Mouse (Mus musculus) CH12.LX (cell line): ENCODE data around the gene Gm20388. TPM values are rescaled to one million over a fixed set of nuclear protein-coding genes. Genes with fewer than 3 reads are reported as not detected.
A peak's percentile ranks its signal among the peaks of the same experiment; 100 is the strongest.

ENCODE experiments used
- DNase-seq: peaks from one replicate; pipeline ENCODE4 v3.0.0-alpha.2; 2013; ENCODE audit errors: extremely low read depth
- H3K27ac ChIP-seq: 2 replicates; pipeline ENCODE4 v1.5.1; 2012; ENCODE audit warnings: low read depth, mild to moderate bottlenecking, control low read depth, moderate library complexity; ENCODE audit not compliant: insufficient read depth
- H3K27me3 ChIP-seq: replicated peaks from 2 replicates; pipeline ENCODE3; 2012; ENCODE audit warnings: inconsistent platforms
- H3K36me3 ChIP-seq, 2 experiments: replicated peaks in 1 of 2; 2 replicates each; pipeline versions ENCODE3 to v1.6.1; 2012; ENCODE audit warnings: inconsistent platforms in 1 of 2, low read length in 1 of 2, mild to moderate bottlenecking in 1 of 2, mixed read lengths in 1 of 2, moderate library complexity in 1 of 2; ENCODE audit not compliant: control insufficient read depth in 1 of 2, insufficient read depth in 1 of 2
- H3K4me1 ChIP-seq, 2 experiments: 2 replicates each; pipeline ENCODE4 v1.6.1; 2012; ENCODE audit warnings: inconsistent platforms in 1 of 2, moderate library complexity in 1 of 2; ENCODE audit not compliant: insufficient read depth in 2 of 2, control insufficient read depth in 1 of 2
- H3K4me2 ChIP-seq: 2 replicates; pipeline ENCODE4 v1.6.1; 2012; ENCODE audit warnings: low read depth, mild to moderate bottlenecking, control low read depth; ENCODE audit not compliant: poor library complexity, insufficient read depth, severe bottlenecking
- H3K4me3 ChIP-seq, 3 experiments: fragments of 150-350 bp in 1 of 3; sonication (generic) in 1 of 3; replicated peaks in 1 of 3; 2 replicates each; pipeline versions ENCODE3 to v1.5.1; 2011 to 2012; ENCODE audit warnings: low read depth in 2 of 3, low read length in 2 of 3, mild to moderate bottlenecking in 2 of 3, moderate library complexity in 2 of 3, control low read depth in 1 of 3, improper control_type of control experiment in 1 of 3, inconsistent platforms in 1 of 3, mixed read lengths in 1 of 3; ENCODE audit not compliant: poor library complexity in 1 of 3
- H3K79me2 ChIP-seq: replicated peaks from 2 replicates; pipeline ENCODE4 v1.6.1; 2012; ENCODE audit warnings: mild to moderate bottlenecking, moderate library complexity; ENCODE audit not compliant: control insufficient read depth, poor library complexity, insufficient read depth, severe bottlenecking; ENCODE audit errors: extremely low read depth
- H3K9ac ChIP-seq: 2 replicates; pipeline ENCODE4 v1.6.1; 2012; ENCODE audit warnings: low read depth, mild to moderate bottlenecking, control low read depth, moderate library complexity; ENCODE audit not compliant: insufficient read depth
- H3K9me3 ChIP-seq: replicated peaks from 2 replicates; pipeline ENCODE3; 2012; ENCODE audit warnings: low read length, inconsistent platforms, mixed read lengths
- CTCF ChIP-seq, 2 experiments: IDR thresholded peaks in 1 of 2; conservative IDR thresholded peaks in 1 of 2; 2 replicates each; pipeline ENCODE4 v1.5.1; 2011 to 2012; ENCODE audit warnings: low read depth in 2 of 2, low read length in 2 of 2, improper control_type of control experiment in 1 of 2, inconsistent platforms in 1 of 2, mild to moderate bottlenecking in 1 of 2, moderate library complexity in 1 of 2
- E2F4 ChIP-seq: IDR thresholded peaks from 2 replicates; pipeline ENCODE4 v1.6.1; 2011; ENCODE audit warnings: low read depth, low read length, improper control_type of control experiment; ENCODE audit not compliant: insufficient replicate concordance
- ELF1 ChIP-seq: IDR thresholded peaks from 2 replicates; pipeline ENCODE4 v1.6.1; 2014; ENCODE audit warnings: low read depth, mild to moderate bottlenecking, inconsistent platforms, low read length, improper control_type of control experiment
- EP300 ChIP-seq: IDR thresholded peaks from 2 replicates; pipeline ENCODE4 v1.6.1; 2011; ENCODE audit warnings: low read length, improper control_type of control experiment
- GABPA ChIP-seq: IDR thresholded peaks from 2 replicates; pipeline ENCODE4 v1.6.1; 2012; ENCODE audit warnings: low read depth, low read length, improper control_type of control experiment, inconsistent platforms; ENCODE audit not compliant: insufficient replicate concordance
- JUN ChIP-seq: IDR thresholded peaks from 2 replicates; pipeline ENCODE4 v1.6.1; 2011; ENCODE audit warnings: low read depth, mild to moderate bottlenecking, low read length, improper control_type of control experiment, moderate library complexity; ENCODE audit not compliant: insufficient read depth
- JUND ChIP-seq: conservative IDR thresholded peaks from 2 replicates; pipeline ENCODE4 v1.6.1; 2011; ENCODE audit warnings: low read depth, low read length, improper control_type of control experiment
- MAFK ChIP-seq: IDR thresholded peaks from 2 replicates; pipeline ENCODE4 v1.6.1; 2011; ENCODE audit warnings: low read length, improper control_type of control experiment; ENCODE audit not compliant: insufficient replicate concordance
- MAX ChIP-seq: IDR thresholded peaks from 2 replicates; pipeline ENCODE4 v1.6.1; 2011; ENCODE audit warnings: low read length, improper control_type of control experiment
- MAZ ChIP-seq: IDR thresholded peaks from 2 replicates; pipeline ENCODE4 v1.6.1; 2012; ENCODE audit warnings: low read depth, mild to moderate bottlenecking, inconsistent platforms, low read length, improper control_type of control experiment, moderate library complexity
- MEF2A ChIP-seq: IDR thresholded peaks from 2 replicates; pipeline ENCODE4 v1.6.1; 2014; ENCODE audit warnings: low read depth, mild to moderate bottlenecking, inconsistent platforms, low read length, improper control_type of control experiment, borderline replicate concordance
- MYC ChIP-seq: IDR thresholded peaks from 2 replicates; pipeline ENCODE4 v1.6.1; 2011; ENCODE audit warnings: low read depth, mild to moderate bottlenecking, improper control_type of control experiment, low read length
- PAX5 ChIP-seq: IDR thresholded peaks from 2 replicates; pipeline ENCODE4 v1.6.1; 2012; ENCODE audit warnings: low read length, inconsistent platforms, mixed read lengths
- POLR2AphosphoS2 ChIP-seq: IDR thresholded peaks from 2 replicates; pipeline ENCODE4 v1.6.1; 2011; ENCODE audit warnings: low read depth, low read length, improper control_type of control experiment
- RAD21 ChIP-seq: IDR thresholded peaks from 2 replicates; pipeline ENCODE4 v1.6.1; 2011; ENCODE audit warnings: low read depth, mild to moderate bottlenecking, low read length, improper control_type of control experiment, moderate library complexity
- RCOR1 ChIP-seq: conservative IDR thresholded peaks from 2 replicates; pipeline ENCODE4 v1.6.1; 2012; ENCODE audit warnings: low read depth, mild to moderate bottlenecking, inconsistent platforms, low read length, improper control_type of control experiment
- SMC3 ChIP-seq: IDR thresholded peaks from 2 replicates; pipeline ENCODE4 v1.6.1; 2011; ENCODE audit warnings: low read depth, low read length, improper control_type of control experiment
- TBP ChIP-seq: conservative IDR thresholded peaks from 2 replicates; pipeline ENCODE4 v1.6.1; 2011; ENCODE audit warnings: low read depth, low read length, improper control_type of control experiment
- USF1 ChIP-seq: IDR thresholded peaks from 2 replicates; pipeline ENCODE4 v1.6.1; 2014; ENCODE audit warnings: low read depth, mild to moderate bottlenecking, inconsistent platforms, low read length, improper control_type of control experiment
- USF2 ChIP-seq: conservative IDR thresholded peaks from 2 replicates; pipeline ENCODE4 v1.6.1; 2011; ENCODE audit warnings: low read depth, low read length, improper control_type of control experiment
- ZC3H11A ChIP-seq: IDR thresholded peaks from 2 replicates; pipeline ENCODE4 v1.6.1; 2012; ENCODE audit warnings: low read depth, mild to moderate bottlenecking, inconsistent platforms, low read length, improper control_type of control experiment
- dilution Hi-C: fragments of 300-500 bp; cut with MboI; formaldehyde crosslinking; loops from 2 replicates; pipeline ENCODE4 v1.14.3; 2020; ENCODE audit warnings: low sequenced_read_pairs; ENCODE audit not compliant: extremely low pct_unique_long_range_greater_than_20kb, extremely low pct_ligation_motif_present
- in situ Hi-C: fragments of 300-500 bp; cut with MboI; formaldehyde crosslinking; loops from 3 replicates; pipeline ENCODE4 v1.14.3; 2019; ENCODE audit warnings: low sequenced_read_pairs, low pct_ligation_motif_present, low pct_unique_long_range_greater_than_20kb, mixed read lengths
- polyA plus RNA-seq: library from polyadenylated mRNA; unstranded; fragments of >175 nt; gene quantifications from 2 replicates; pipeline ENCODE4 v1.2.1, GENCODE M21; 2012; ENCODE audit warnings: low read depth; ENCODE audit not compliant: insufficient read length
- total RNA-seq, 2 experiments: library from RNA; depleted of rRNA; stranded (reverse); fragments of 300-350 nt in 1 of 2; fragments of >200 nt in 1 of 2; gene quantifications; 2 replicates each; pipeline ENCODE4 v1.2.3; 2012 to 2014

Gm20388 gene
- total and polyA plus RNA-seq, 3 experiments: 14.8 to 26.3 (median 22.2) TPM

GRCm38 (mm10) chr8:122124326-122124725, 2213.7 kb downstream of the Gm20388 start:
- TF ChIP-seq MAX (no peak), USF2 (no peak), JUND (no peak), ELF1 (peak; percentile 36), ZC3H11A (no peak), CTCF (conservative IDR thresholded peaks at IDR 0.05 in 1 of 2, IDR thresholded peaks at IDR 0.05 in 1 of 2; ENCODE audit: low read depth in 2 of 2, low read length in 2 of 2) (peak in 1 of 2 experiments; percentile 36; a peak in 2 of 4 replicates)
- TF ChIP-seq, all 38 proteins: peak for 2
- Histone ChIP-seq H3K27ac (no peak overlapping the region), H3K79me2 (no peaks in the 10 kb centered on the region), H3K36me3 (no peaks in the 10 kb centered on the region), H3K9ac (no peak overlapping the region), H3K4me1 (peaks cover 0 to 7% of the 10 kb centered on the region in 2 experiments; a peak in 2 of 4 replicates), H3K27me3 (peaks cover 31% of the 10 kb centered on the region), H3K4me3 (no peak overlapping the region), H3K9me3 (peaks cover 21% of the 10 kb centered on the region), H3K4me2 (no peak overlapping the region)
- dilution Hi-C loops (no loop called here), in situ Hi-C loops (no loop called here)
- DNase-seq: no peak

- no peak overlapping the region for H3K27ac ChIP-seq
- no peak overlapping the region for H3K9ac ChIP-seq
- dilution Hi-C loops: no loop called here
- H3K36me3 ChIP-seq: no peaks in the 10 kb centered on the region
- H3K79me2 ChIP-seq: no peaks in the 10 kb centered on the region
- in situ Hi-C loops: no loop called here
- peaks cover 42% of the 10 kb centered on the region for H3K27me3 ChIP-seq
- no peak overlapping the region for H3K4me3 ChIP-seq
- TF ChIP-seq PAX5 (no peak), POLR2AphosphoS2 (no peak), RAD21 (no peak), MYC (no peak), RCOR1 (no peak), MAFK (no peak), EP300 (no peak), MEF2A (no peak), TBP (no peak), GABPA (no peak), ELF1 (no peak)
- peaks cover 21% of the 10 kb centered on the region for H3K9me3 ChIP-seq
- no peaks in the 10 kb centered on the region for H3K4me1 ChIP-seq
- DNase-seq: no peak
- H3K4me2 ChIP-seq: no peak overlapping the region
Observed at GRCm38 (mm10) chr8:122126659-122127058, 2216.0 kb downstream of the Gm20388 start.

- Histone ChIP-seq H3K9me3 (peaks cover 1% of the 10 kb centered on the region), H3K27ac (no peak overlapping the region), H3K4me3 (no peak overlapping the region), H3K4me1 (peaks cover 0 to 18% of the 10 kb centered on the region in 2 experiments; a peak in 2 of 4 replicates), H3K9ac (no peak overlapping the region), H3K36me3 (no peaks in the 10 kb centered on the region), H3K27me3 (peaks cover 35% of the 10 kb centered on the region)
- TF ChIP-seq SMC3: no peak
- TF ChIP-seq MAX: no peak
- no peak for TF ChIP-seq MYC
- no peak for TF ChIP-seq GABPA
- no peak for TF ChIP-seq MAZ
- no peak for TF ChIP-seq TBP
- no peak for TF ChIP-seq MEF2A
- no peak for TF ChIP-seq USF1
- no peak for TF ChIP-seq E2F4
- no peak for TF ChIP-seq JUN
- TF ChIP-seq, all 38 proteins: peak for 0
- no peaks in the 10 kb centered on the region for H3K79me2 ChIP-seq
- dilution Hi-C loops: no loop called here
- in situ Hi-C loops: no loop called here
- no peak for DNase-seq
- H3K4me2 ChIP-seq: no peak overlapping the region
Observed at GRCm38 (mm10) chr8:122134121-122134529, 2223.5 kb downstream of the Gm20388 start.
